Mouse (Mus musculus): ENCODE measurements around the gene Gm14597. TPM values are rescaled to one million over a fixed set of nuclear protein-coding genes. Genes with fewer than 3 reads are reported as not detected.

Gm14597 gene
- polyA plus RNA-seq, 1 experiment from 2014 or later, result not detected

Other genes starting within 250 kb of the Gm14597 start
- 41.8 and 44.1 TPM in 2 replicates for gene Mospd1, start 238.5 kb downstream of the Gm14597 start, polyA plus RNA-seq (2014; fragmentation: Nextera tagmentation; extraction: Ambion mirVana)
- not detected in 2 replicates for gene Etd, start 174.1 kb downstream of the Gm14597 start, polyA plus RNA-seq (2014; fragmentation: Nextera tagmentation; extraction: Ambion mirVana)
- gene Rtl8c, start 947 bp downstream of the Gm14597 start, polyA plus RNA-seq (2014; fragmentation: Nextera tagmentation; extraction: Ambion mirVana), result 18.9 and 19.3 TPM in 2 replicates
- gene Rtl8a, start 34.7 kb upstream of the Gm14597 start, polyA plus RNA-seq (2014; fragmentation: Nextera tagmentation; extraction: Ambion mirVana), result 49.5 and 52.0 TPM in 2 replicates
- gene Rtl8b, start 61.4 kb upstream of the Gm14597 start, polyA plus RNA-seq (2014; fragmentation: Nextera tagmentation; extraction: Ambion mirVana), result 49.0 and 55.8 TPM in 2 replicates
- gene 4930502E18Rik, start 115.8 kb upstream of the Gm14597 start, polyA plus RNA-seq (2014; fragmentation: Nextera tagmentation; extraction: Ambion mirVana), result 0.47 and 0.48 TPM in 2 replicates
- not detected in 2 replicates for gene 1700013H16Rik, start 148.9 kb upstream of the Gm14597 start, polyA plus RNA-seq (2014; fragmentation: Nextera tagmentation; extraction: Ambion mirVana)
- not detected in 2 replicates for gene Zfp36l3, start 167.4 kb upstream of the Gm14597 start, polyA plus RNA-seq (2014; fragmentation: Nextera tagmentation; extraction: Ambion mirVana)
- 0.15 and 0.52 TPM in 2 replicates for gene Xlr, start 188.7 kb upstream of the Gm14597 start, polyA plus RNA-seq (2014; fragmentation: Nextera tagmentation; extraction: Ambion mirVana)

Data from limb, embryonic 11.5 days (tissue).